Mouse (Mus musculus) naive thymus-derived CD4-positive, alpha-beta T cell, adult 2 months (primary cell): ENCODE results near the gene Jak3.
"Not testable (repeated sequence)": the region's sequence is repeated elsewhere in the genome, so short reads cannot be mapped to it uniquely, and the experiment has no call there.

ENCODE experiments used
- DNase-seq: peaks from one replicate; pipeline ENCODE4 v3.0.0-alpha.2; 2011; ENCODE audit warnings: low read depth

Gene Jak3

GRCm38 (mm10) chr8:71686143-71686734, 10.1 kb downstream of the Jak3 start:
- no peak for DNase-seq

- no peak for DNase-seq
Measured at GRCm38 (mm10) chr8:71687616-71688015, 11.5 kb downstream of the Jak3 start.

GRCm38 (mm10) chr8:71689028-71689427, 12.9 kb downstream of the Jak3 start, which contains the start of gene Insl3:
Insl3 (plus strand) TSS chr8:71689214.
- DNase-seq, result no peak

GRCm38 (mm10) chr8:71692509-71692908, 16.4 kb downstream of the Jak3 start:
- DNase-seq, result peak; percentile 80

GRCm38 (mm10) chr8:71693166-71694041, 17.3 kb downstream of the Jak3 start:
- DNase-seq, result peak; percentile 55

GRCm38 (mm10) chr8:71695456-71695855, 19.4 kb downstream of the Jak3 start:
- DNase-seq, result peak; percentile 42

GRCm38 (mm10) chr8:71700493-71701269, 24.6 kb downstream of the Jak3 start:
- no peak for DNase-seq

- DNase-seq, result peak; percentile 43
Measured at GRCm38 (mm10) chr8:71701414-71702086, 25.5 kb downstream of the Jak3 start, which contains the start of gene B3gnt3. B3gnt3 (minus strand) TSS chr8:71701789.

GRCm38 (mm10) chr8:71702087-71702432, 26.0 kb downstream of the Jak3 start:
- peak; percentile 51 for DNase-seq

GRCm38 (mm10) chr8:71702923-71703322, 26.8 kb downstream of the Jak3 start:
- no peak for DNase-seq

- not testable (repeated sequence) for DNase-seq
Measured at GRCm38 (mm10) chr8:71703400-71703799, 27.3 kb downstream of the Jak3 start.

- peak; percentile 80 for DNase-seq
Measured at GRCm38 (mm10) chr8:71707874-71708273, 31.8 kb downstream of the Jak3 start.

- no peak for DNase-seq
Measured at GRCm38 (mm10) chr8:71709134-71709799, 33.2 kb downstream of the Jak3 start.

- peak; percentile 78 for DNase-seq
Measured at GRCm38 (mm10) chr8:71709800-71710446, 33.8 kb downstream of the Jak3 start.

- no peak for DNase-seq
Measured at GRCm38 (mm10) chr8:71711574-71711973, 35.5 kb downstream of the Jak3 start.

GRCm38 (mm10) chr8:71715531-71715930, 39.4 kb downstream of the Jak3 start:
- no peak for DNase-seq

GRCm38 (mm10) chr8:71716561-71717053, 40.5 kb downstream of the Jak3 start:
- no peak for DNase-seq

- DNase-seq, result no peak
Measured at GRCm38 (mm10) chr8:71717096-71717495, 41.0 kb downstream of the Jak3 start.

GRCm38 (mm10) chr8:71718252-71718651, 42.2 kb downstream of the Jak3 start:
- no peak for DNase-seq

- DNase-seq, result no peak
Measured at GRCm38 (mm10) chr8:71719218-71719617, 43.1 kb downstream of the Jak3 start.
